Mouse (Mus musculus): Measurements from ENCODE around the gene Tmod3.

DNA sequence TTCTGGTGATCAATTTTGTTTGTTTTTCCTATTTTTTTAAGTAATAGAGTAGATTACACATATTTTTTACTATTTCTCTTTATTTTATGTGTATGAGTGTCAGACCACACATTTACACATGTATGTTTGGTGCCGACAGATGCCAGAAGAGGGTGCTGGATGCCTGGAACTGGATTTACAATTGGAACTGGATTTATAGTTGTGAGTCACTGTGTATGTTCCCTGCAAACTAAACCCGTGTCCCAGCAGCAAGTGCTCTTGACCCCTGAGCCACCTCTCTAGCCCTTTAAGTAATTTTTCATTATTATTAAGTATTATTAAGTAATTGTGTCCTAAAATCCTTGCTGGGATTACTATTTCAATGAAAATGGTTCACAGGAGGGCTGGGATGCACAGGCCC lies 37.2 kb downstream of the Tmod3 start:
- TF ChIP-seq CTCF (IDR thresholded peaks at IDR 0.05; ENCODE audit: low read depth, low read length) (no peak), POLR2A (IDR thresholded peaks at IDR 0.05; ENCODE audit: extremely low read depth, insufficient read depth, low read length) (no peak)

All from liver, adult 2 months (tissue).